Mouse (Mus musculus): Measurements from ENCODE around the gene 1700001J03Rik. TPM values are rescaled to one million over a fixed set of nuclear protein-coding genes. Genes with fewer than 3 reads are reported as not detected.

1700001J03Rik gene
- total and polyA plus RNA-seq, 3 experiments, result 0.18 TPM; not detected in 2

- no peaks in the 10 kb centered on the region for H3K9me3 ChIP-seq (replicated peaks; ENCODE audit: insufficient read depth, low read length)
- no peaks in the 10 kb centered on the region for H3K27me3 ChIP-seq (ENCODE audit: control insufficient read depth in 1 of 2, insufficient read depth in 2 of 2, low read length in 2 of 2)
- H3K79me2 ChIP-seq (ENCODE audit: control insufficient read depth, insufficient read depth, low read length, poor library complexity), result no peaks in the 10 kb centered on the region
- DNase-seq (ENCODE audit: low read depth, low spot score), result no peak
- no peak overlapping the region for H3K9ac ChIP-seq (ENCODE audit: control insufficient read depth, low read depth, low read length, poor library complexity, severe bottlenecking)
- TF ChIP-seq MAZ (IDR thresholded peaks at IDR 0.05; ENCODE audit: low read depth, low read length), result no peak
- no peak for TF ChIP-seq ZNF384 (IDR thresholded peaks at IDR 0.05; ENCODE audit: low read depth, low read length)
- no peak for TF ChIP-seq UBTF (IDR thresholded peaks at IDR 0.05; ENCODE audit: borderline replicate concordance, insufficient read depth, low read depth, low read length)
- no peak for TF ChIP-seq RCOR1 (IDR thresholded peaks at IDR 0.05; ENCODE audit: low read depth, low read length)
- TF ChIP-seq NRF1 (IDR thresholded peaks at IDR 0.05; ENCODE audit: insufficient read depth, low read depth, low read length, poor library complexity, severe bottlenecking), result no peak
- TF ChIP-seq MYB (IDR thresholded peaks at IDR 0.05; ENCODE audit: low read depth, low read length), result no peak
- TF ChIP-seq NELFE (IDR thresholded peaks at IDR 0.05; ENCODE audit: low read depth, low read length), result no peak
- TF ChIP-seq CHD1 (IDR thresholded peaks at IDR 0.05; ENCODE audit: low read depth, low read length), result no peak
- no peak for TF ChIP-seq GATA1 (IDR thresholded peaks at IDR 0.05; ENCODE audit: low read depth, low read length)
- no peak for TF ChIP-seq MEF2A (IDR thresholded peaks at IDR 0.05; ENCODE audit: extremely low read depth, insufficient replicate concordance, low read depth, low read length, poor library complexity, severe bottlenecking)
- no peak for TF ChIP-seq TCF12 (IDR thresholded peaks at IDR 0.05; ENCODE audit: low read depth, low read length)
- no peak overlapping the region for H3K4me3 ChIP-seq (ENCODE audit: control insufficient read depth in 1 of 2, insufficient read depth in 1 of 2, low read depth in 2 of 2, low read length in 2 of 2)
- no peaks in the 10 kb centered on the region for H3K4me1 ChIP-seq (ENCODE audit: control insufficient read depth in 1 of 2, insufficient read depth in 2 of 2, low read length in 2 of 2)
- H3K27ac ChIP-seq (ENCODE audit: control insufficient read depth, low read depth, low read length), result no peak overlapping the region
- H3K36me3 ChIP-seq (ENCODE audit: control insufficient read depth in 1 of 2, insufficient read depth in 2 of 2, low read length in 2 of 2), result no peaks in the 10 kb centered on the region
Observed at GRCm38 (mm10) chr5:146150454-146150853, 34.6 kb downstream of the 1700001J03Rik start.

GRCm38 (mm10) chr5:146147903-146148302 is 37.2 kb downstream of the 1700001J03Rik start:
- H3K4me1 ChIP-seq (ENCODE audit: control insufficient read depth in 1 of 2, insufficient read depth in 2 of 2, low read length in 2 of 2), result no peaks in the 10 kb centered on the region
- no peaks in the 10 kb centered on the region for H3K27me3 ChIP-seq (ENCODE audit: control insufficient read depth in 1 of 2, insufficient read depth in 2 of 2, low read length in 2 of 2)
- H3K36me3 ChIP-seq (ENCODE audit: control insufficient read depth in 1 of 2, insufficient read depth in 2 of 2, low read length in 2 of 2), result no peaks in the 10 kb centered on the region
- no peak overlapping the region for H3K9ac ChIP-seq (ENCODE audit: control insufficient read depth, low read depth, low read length, poor library complexity, severe bottlenecking)
- H3K79me2 ChIP-seq (ENCODE audit: control insufficient read depth, insufficient read depth, low read length, poor library complexity), result no peaks in the 10 kb centered on the region
- no peaks in the 10 kb centered on the region for H3K9me3 ChIP-seq (replicated peaks; ENCODE audit: insufficient read depth, low read length)
- DNase-seq (ENCODE audit: low read depth, low spot score), result peak; percentile 40
- H3K4me3 ChIP-seq (ENCODE audit: control insufficient read depth in 1 of 2, insufficient read depth in 1 of 2, low read depth in 2 of 2, low read length in 2 of 2), result no peak overlapping the region
- no peak overlapping the region for H3K27ac ChIP-seq (ENCODE audit: control insufficient read depth, low read depth, low read length)
- TF ChIP-seq SMC3 (IDR thresholded peaks at IDR 0.05; ENCODE audit: low read depth, low read length), result peak; percentile 32; the same call in 1 of the 2 replicates
- no peak for TF ChIP-seq ZKSCAN1 (IDR thresholded peaks at IDR 0.05; ENCODE audit: low read depth, low read length)
- peak; percentile 38 to 43 (median 38); a peak in 5 of 6 replicates for TF ChIP-seq CTCF (IDR thresholded peaks at IDR 0.05 in 2 of 3, conservative IDR thresholded peaks at IDR 0.05 in 1 of 3; ENCODE audit: control insufficient read depth in 1 of 3, insufficient read depth in 1 of 3, low read depth in 2 of 3, low read length in 3 of 3, poor library complexity in 1 of 3, severe bottlenecking in 1 of 3)
- peak; percentile 14 for TF ChIP-seq RAD21 (IDR thresholded peaks at IDR 0.05; ENCODE audit: low read depth, low read length)
- no peak for TF ChIP-seq EP300 (IDR thresholded peaks at IDR 0.05; ENCODE audit: low read depth in 1 of 2, low read length in 2 of 2)

Other genes starting within 250 kb of the 1700001J03Rik start
- gene Cyp3a25, start 175.7 kb downstream of the 1700001J03Rik start, total RNA-seq (2012; rRNA removed), result not detected in 2 replicates
- gene Cyp3a25, start 175.7 kb downstream of the 1700001J03Rik start, polyA plus RNA-seq (2012; ENCODE audit: insufficient read depth in 1 of 2, insufficient read length in 2 of 2, low read depth in 1 of 2, low replicate concordance in 2 of 2, missing spikeins in 1 of 2), result not detected
- gene Cyp3a59, start 106.0 kb downstream of the 1700001J03Rik start, total RNA-seq (2012; rRNA removed), result not detected in 2 replicates
- gene Cyp3a59, start 106.0 kb downstream of the 1700001J03Rik start, polyA plus RNA-seq (2012; ENCODE audit: insufficient read depth in 1 of 2, insufficient read length in 2 of 2, low read depth in 1 of 2, low replicate concordance in 2 of 2, missing spikeins in 1 of 2), result not detected
- gene Gm5565, start 24.8 kb downstream of the 1700001J03Rik start, total RNA-seq (2012; rRNA removed), result not detected in 2 replicates
- gene Gm5565, start 24.8 kb downstream of the 1700001J03Rik start, polyA plus RNA-seq (2012; ENCODE audit: insufficient read depth in 1 of 2, insufficient read length in 2 of 2, low read depth in 1 of 2, low replicate concordance in 2 of 2, missing spikeins in 1 of 2), result not detected
- not detected in 2 replicates for gene Gm6309, start 14.6 kb downstream of the 1700001J03Rik start, total RNA-seq (2012; rRNA removed)
- gene Gm6309, start 14.6 kb downstream of the 1700001J03Rik start, polyA plus RNA-seq (2012; ENCODE audit: insufficient read depth in 1 of 2, insufficient read length in 2 of 2, low read depth in 1 of 2, low replicate concordance in 2 of 2, missing spikeins in 1 of 2), result not detected
- gene Rnf6, start 36.3 kb upstream of the 1700001J03Rik start, total RNA-seq (2012; rRNA removed), result 52.5 and 57.3 TPM in 2 replicates
- 10 to 100 TPM; 44.9 to 70.1 TPM for gene Rnf6, start 36.3 kb upstream of the 1700001J03Rik start, polyA plus RNA-seq (2012; ENCODE audit: insufficient read depth in 1 of 2, insufficient read length in 2 of 2, low read depth in 1 of 2, low replicate concordance in 2 of 2, missing spikeins in 1 of 2)
- gene Cdk8, start 45.9 kb upstream of the 1700001J03Rik start, total RNA-seq (2012; rRNA removed), result 151 and 154 TPM in 2 replicates
- gene Cdk8, start 45.9 kb upstream of the 1700001J03Rik start, polyA plus RNA-seq (2012; ENCODE audit: insufficient read depth in 1 of 2, insufficient read length in 2 of 2, low read depth in 1 of 2, low replicate concordance in 2 of 2, missing spikeins in 1 of 2), result 100 to 1,000 TPM; 139 to 745 TPM
- gene Wasf3, start 199.7 kb upstream of the 1700001J03Rik start, total RNA-seq (2012; rRNA removed), result not detected in 2 replicates
- gene Wasf3, start 199.7 kb upstream of the 1700001J03Rik start, polyA plus RNA-seq (2012; ENCODE audit: insufficient read depth in 1 of 2, insufficient read length in 2 of 2, low read depth in 1 of 2, low replicate concordance in 2 of 2, missing spikeins in 1 of 2), result not detected